Mouse (Mus musculus) heart, adult 2 months (tissue): ENCODE measurements around the gene Rp9. TPM values are rescaled to one million over a fixed set of nuclear protein-coding genes. Genes with fewer than 3 reads are reported as not detected.

Source experiments
- DNase-seq, 2 experiments: peaks; one replicate each; pipeline ENCODE4 v3.0.0; 2021
- H3K27ac ChIP-seq: fragments of 200-600 bp; 2 replicates; pipeline ENCODE4 v1.8.1; 2022
- H3K27me3 ChIP-seq: fragments of 200-500 bp; 2 replicates; pipeline ENCODE4 v1.6.1; 2012; ENCODE audit warnings: mild to moderate bottlenecking, low read length, inconsistent platforms, mixed read lengths; ENCODE audit not compliant: control insufficient read depth, insufficient read depth
- H3K36me3 ChIP-seq: fragments of 200-500 bp; 2 replicates; pipeline ENCODE4 v1.6.1; 2012; ENCODE audit warnings: low read length, inconsistent platforms; ENCODE audit not compliant: control insufficient read depth, insufficient read depth
- H3K4me1 ChIP-seq: fragments of 200-500 bp; 2 replicates; pipeline ENCODE4 v1.6.1; 2011; ENCODE audit warnings: low read length; ENCODE audit not compliant: control insufficient read depth, insufficient read depth
- H3K4me3 ChIP-seq: fragments of 200-600 bp; 2 replicates; pipeline ENCODE4 v1.8.1; 2022
- H3K79me2 ChIP-seq: fragments of 200-500 bp; replicated peaks from 2 replicates; pipeline ENCODE4 v1.6.1; 2012; ENCODE audit warnings: mild to moderate bottlenecking, inconsistent platforms, low read length, moderate library complexity, mixed read lengths; ENCODE audit not compliant: control insufficient read depth, insufficient read depth
- H3K9ac ChIP-seq: fragments of 200-500 bp; 2 replicates; pipeline ENCODE4 v1.6.1; 2012; ENCODE audit warnings: low read depth, mild to moderate bottlenecking, control low read depth, inconsistent platforms, low read length, mixed read lengths
- CTCF ChIP-seq: fragments of 200-600 bp; IDR thresholded peaks from 2 replicates; pipeline ENCODE4 v1.8.1; 2022; ENCODE audit warnings: antibody characterized with exemption, mild to moderate bottlenecking, moderate library complexity
- EP300 ChIP-seq: fragments of 200-500 bp; IDR thresholded peaks from 2 replicates; pipeline ENCODE4 v1.6.1; 2011; ENCODE audit warnings: low read depth, low read length, control low read depth; ENCODE audit not compliant: insufficient read depth
- POLR2A ChIP-seq: fragments of 200-500 bp; IDR thresholded peaks from 2 replicates; pipeline ENCODE4 v1.6.1; 2011; ENCODE audit warnings: mild to moderate bottlenecking, low read depth, low read length, control low read depth; ENCODE audit not compliant: insufficient read depth
- WGBS: fragments of 180-500 bp; shearing (Covaris S2); methylation state at CpG from one replicate; pipeline ENCODE4 v1.1.7; 2018; 5-methylcytosine and 5-hydroxymethylcytosine counted together
- intact Hi-C: fragments of 180-260 bp; cut with DNase I; formaldehyde crosslinking; loops from one replicate; pipeline ENCODE4 v1.15.1; 2025
- polyA plus RNA-seq: library from polyadenylated mRNA; depleted of rRNA; stranded (reverse); fragments of >200 nt; gene quantifications from 2 replicates; pipeline ENCODE4 v1.2.3, GENCODE M21; 2012
- total RNA-seq, 2 experiments: library from RNA; stranded (reverse); gene quantifications; 2 replicates each; pipeline ENCODE4 v1.2.3; 2021

Rp9 gene
- total and polyA plus RNA-seq, 3 experiments, result 39.5 to 46.1 (median 42.6) TPM

DNA sequence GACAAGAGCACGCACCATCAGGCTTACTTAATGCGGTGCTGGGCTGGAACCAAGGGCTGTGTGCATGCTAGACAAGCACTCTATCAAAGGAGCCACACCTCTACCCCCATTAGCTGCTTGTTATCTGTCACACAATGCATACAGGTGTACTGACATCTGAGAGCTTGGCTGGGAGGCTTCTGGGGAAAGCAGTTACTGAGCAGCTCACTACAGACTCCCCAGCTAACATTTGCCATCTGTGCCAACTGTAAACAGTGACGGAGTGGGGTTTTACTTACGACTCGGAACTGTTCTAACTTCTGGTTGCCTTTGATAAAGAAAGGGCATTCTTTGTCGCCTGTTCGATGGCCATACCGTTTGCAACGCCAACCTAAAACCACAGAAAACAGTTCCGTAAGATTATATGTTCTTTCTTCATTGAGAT lies 16.0 kb downstream of the Rp9 start:
- no peak for DNase-seq
- Histone ChIP-seq H3K4me1 (peaks cover 2% of the 10 kb centered on the region), H3K9ac (no peak overlapping the region), H3K27me3 (no peaks in the 10 kb centered on the region), H3K4me3 (no peak overlapping the region), H3K79me2 (no peaks in the 10 kb centered on the region), H3K27ac (no peak overlapping the region; the same call in 1 of the 2 replicates), H3K36me3 (no peaks in the 10 kb centered on the region)
- WGBS, result 94% methylated on average over 10 of the region's 10 CpGs
- intact Hi-C loops, result no loop called here
- TF ChIP-seq CTCF (no peak), EP300 (no peak), POLR2A (no peak)

- TF ChIP-seq POLR2A (no peak), CTCF (no peak), EP300 (no peak)
- peaks cover 2% of the 10 kb centered on the region for H3K4me1 ChIP-seq
- intact Hi-C loops, result no loop called here
- no peak for DNase-seq
- H3K36me3 ChIP-seq, result no peaks in the 10 kb centered on the region
- 86% methylated on average over 10 of the region's 10 CpGs for WGBS
- H3K4me3 ChIP-seq, result no peak overlapping the region
- H3K27me3 ChIP-seq, result no peaks in the 10 kb centered on the region
- H3K9ac ChIP-seq, result no peak overlapping the region
- H3K79me2 ChIP-seq, result no peaks in the 10 kb centered on the region
- no peak overlapping the region for H3K27ac ChIP-seq
Observed at GRCm38 (mm10) chr9:22452697-22453096, 16.8 kb downstream of the Rp9 start.

- Histone ChIP-seq H3K9ac (no peak overlapping the region), H3K27me3 (no peaks in the 10 kb centered on the region), H3K4me3 (no peak overlapping the region), H3K27ac (no peak overlapping the region), H3K36me3 (no peaks in the 10 kb centered on the region), H3K79me2 (no peaks in the 10 kb centered on the region), H3K4me1 (no peaks in the 10 kb centered on the region)
- no peak for TF ChIP-seq CTCF
- no peak for TF ChIP-seq EP300
- no peak for TF ChIP-seq POLR2A
- WGBS, result 91% methylated on average over 6 of the region's 6 CpGs
- DNase-seq, result no peak
- intact Hi-C loops, result no loop called here
Observed at GRCm38 (mm10) chr9:22449209-22449608, 20.3 kb downstream of the Rp9 start.

DNA sequence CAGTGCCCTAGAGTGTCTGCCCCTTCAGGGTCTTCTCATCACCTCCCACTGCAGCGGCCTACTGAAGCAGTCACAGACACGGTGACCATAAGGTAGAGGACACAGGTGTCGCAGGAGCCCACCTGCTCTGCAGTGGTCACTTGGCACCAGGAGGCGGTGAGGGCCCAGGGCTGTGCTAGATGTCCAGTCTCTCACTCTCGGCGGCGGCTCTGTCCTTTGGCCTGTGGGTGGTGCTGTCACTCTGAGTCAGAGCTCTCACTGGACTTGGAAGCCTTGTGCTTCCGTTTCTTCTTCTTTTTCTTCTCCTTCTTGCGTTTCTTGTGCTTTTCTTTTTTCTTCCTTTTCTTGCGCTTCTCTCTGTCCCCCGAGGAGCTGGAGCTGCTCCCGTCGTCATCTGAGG lies 21.1 kb downstream of the Rp9 start:
- Histone ChIP-seq H3K27me3 (no peaks in the 10 kb centered on the region), H3K27ac (no peak overlapping the region), H3K9ac (no peak overlapping the region), H3K79me2 (no peaks in the 10 kb centered on the region), H3K36me3 (no peaks in the 10 kb centered on the region), H3K4me3 (no peak overlapping the region), H3K4me1 (no peaks in the 10 kb centered on the region)
- intact Hi-C loops, result no loop called here
- TF ChIP-seq POLR2A, result no peak
- TF ChIP-seq CTCF, result peak; percentile 35
- TF ChIP-seq EP300, result no peak
- no peak for DNase-seq
- WGBS, result 90% methylated on average over 13 of the region's 13 CpGs

- Histone ChIP-seq H3K36me3 (no peaks in the 10 kb centered on the region), H3K4me1 (no peaks in the 10 kb centered on the region), H3K9ac (no peak overlapping the region), H3K4me3 (no peak overlapping the region), H3K79me2 (no peaks in the 10 kb centered on the region), H3K27ac (no peak overlapping the region), H3K27me3 (no peaks in the 10 kb centered on the region)
- no peak for DNase-seq
- 83% methylated on average over 5 of the region's 5 CpGs for WGBS
- no peak for TF ChIP-seq POLR2A
- no peak for TF ChIP-seq CTCF
- no peak for TF ChIP-seq EP300
- intact Hi-C loops, result no loop called here
Observed at GRCm38 (mm10) chr9:22447213-22447612, 22.3 kb downstream of the Rp9 start.

GRCm38 (mm10) chr9:22445123-22445522 lies 24.4 kb downstream of the Rp9 start:
- no peak for DNase-seq
- no peak overlapping the region for H3K27ac ChIP-seq
- no peak overlapping the region for H3K4me3 ChIP-seq
- TF ChIP-seq EP300, result no peak
- TF ChIP-seq CTCF, result no peak
- no peak for TF ChIP-seq POLR2A
- intact Hi-C loops, result no loop called here
- no peaks in the 10 kb centered on the region for H3K4me1 ChIP-seq
- no peaks in the 10 kb centered on the region for H3K27me3 ChIP-seq
- no peaks in the 10 kb centered on the region for H3K36me3 ChIP-seq
- H3K79me2 ChIP-seq, result no peaks in the 10 kb centered on the region
- no peak overlapping the region for H3K9ac ChIP-seq
- WGBS, result 61% methylated on average over 1 of the region's 1 CpGs

DNA sequence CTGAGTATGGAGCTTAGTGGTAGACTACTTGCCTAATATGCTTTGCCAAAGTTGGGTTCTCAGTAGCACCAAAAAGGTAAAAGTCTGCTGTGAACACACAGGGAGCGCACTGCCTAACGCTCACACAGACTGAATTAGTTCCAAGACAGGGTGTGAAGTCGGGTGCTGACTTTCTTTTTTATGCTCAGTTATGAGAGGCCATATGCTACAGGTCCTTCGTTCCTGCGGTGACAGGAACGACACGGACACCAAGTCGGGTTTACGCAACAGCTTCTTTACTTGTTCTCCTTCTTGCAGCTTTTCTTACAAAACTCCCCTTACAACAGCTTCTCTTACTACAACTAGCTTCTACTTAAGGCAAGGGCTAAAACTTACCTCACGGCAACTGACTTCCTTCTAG lies 26.4 kb downstream of the Rp9 start:
- WGBS, result 87% methylated on average over 10 of the region's 10 CpGs

More for the DNA sequence above, 26.4 kb downstream of the Rp9 start:
- intact Hi-C loops, result no loop called here
- no peaks in the 10 kb centered on the region for H3K4me1 ChIP-seq
- TF ChIP-seq CTCF (no peak), EP300 (no peak), POLR2A (no peak)
- H3K79me2 ChIP-seq, result no peaks in the 10 kb centered on the region
- no peak for DNase-seq
- H3K27ac ChIP-seq, result no peak overlapping the region
- no peaks in the 10 kb centered on the region for H3K36me3 ChIP-seq
- H3K27me3 ChIP-seq, result no peaks in the 10 kb centered on the region
- no peak overlapping the region for H3K9ac ChIP-seq
- no peak overlapping the region for H3K4me3 ChIP-seq
